Mouse (Mus musculus) gastrocnemius, adult 18-20 months (tissue): ENCODE measurements around the gene Plekha4. TPM values are rescaled to one million over a fixed set of nuclear protein-coding genes. Genes with fewer than 3 reads are reported as not detected.

ENCODE experiments used
- DNase-seq: peaks from one replicate; pipeline ENCODE4 v3.0.0; 2021; ENCODE audit warnings: low spot score
- total RNA-seq, 2 experiments: library from RNA; stranded (reverse); gene quantifications; 2 replicates each; pipeline ENCODE4 v1.2.3; 2021

The Plekha4 gene
- total RNA-seq, 2 experiments from 2014 or later = 5.2 to 5.3 TPM

- peak; percentile 93 for DNase-seq
These were observed 41.8 kb downstream of the Plekha4 start for GRCm38 (mm10) chr7:45567780-45568516.

- no peak for DNase-seq
These were observed 42.7 kb downstream of the Plekha4 start for GRCm38 (mm10) chr7:45568601-45569473.

DNA sequence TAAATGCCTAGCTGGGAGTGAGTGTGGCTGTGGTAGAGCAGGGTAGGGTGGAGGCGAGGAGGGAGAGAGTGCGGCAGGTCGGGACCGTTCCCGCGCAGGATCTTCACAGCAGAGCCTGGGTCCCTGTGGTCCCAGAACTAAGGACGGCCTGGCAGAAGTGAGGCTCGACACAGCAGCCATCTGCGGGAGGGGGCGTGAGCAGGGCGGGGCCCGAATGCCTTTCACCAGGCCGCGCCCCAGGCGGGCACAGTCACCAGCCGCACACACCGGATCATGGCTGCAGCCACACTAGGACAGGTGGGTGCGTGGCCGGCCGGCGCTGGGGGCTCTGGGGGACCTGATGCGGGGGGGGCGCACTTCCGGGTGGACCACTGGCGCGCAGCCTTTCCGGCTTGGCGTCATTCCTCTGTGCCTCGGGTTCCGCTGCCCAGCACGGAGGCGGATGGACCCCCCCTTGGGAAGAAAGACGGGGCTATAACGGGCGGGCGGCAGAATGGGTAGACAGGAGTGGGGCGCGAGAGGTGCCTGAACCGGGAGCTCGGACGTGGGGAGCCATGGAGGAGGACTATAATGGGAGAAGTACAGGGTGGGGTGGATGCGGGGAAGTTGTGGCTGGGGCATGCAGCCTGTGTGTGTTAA is 44.1 kb downstream of the Plekha4 start, which contains the start of gene Bcat2:
Gene Bcat2, plus strand, starts transcription at position 51 of the 639 bp plus-strand sequence.
- DNase-seq = peak; percentile 76

DNA sequence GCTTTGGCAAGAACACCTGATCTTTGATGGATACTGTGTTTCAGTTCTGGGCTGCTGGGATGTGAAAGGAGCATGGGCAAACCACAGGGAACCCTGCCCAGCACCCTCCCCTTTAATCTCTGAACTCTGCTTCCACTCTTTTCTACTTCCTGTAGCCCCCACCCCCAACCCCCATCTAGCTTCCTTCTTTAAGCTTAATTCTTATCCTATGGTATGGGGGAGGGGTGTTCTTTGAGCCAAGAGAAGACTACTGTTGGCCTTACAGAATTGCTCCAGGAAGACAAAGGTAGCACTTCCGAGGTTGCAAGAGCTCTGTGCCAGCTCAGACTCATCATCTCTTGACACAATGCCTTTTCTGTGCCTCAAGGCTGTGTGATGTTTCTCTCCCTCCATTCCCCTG is 45.8 kb downstream of the Plekha4 start:
- DNase-seq = no peak

- no peak for DNase-seq
These were observed 47.8 kb downstream of the Plekha4 start for GRCm38 (mm10) chr7:45573954-45574353.

GRCm38 (mm10) chr7:45574472-45575379 is 48.6 kb downstream of the Plekha4 start:
- no peak for DNase-seq

DNA sequence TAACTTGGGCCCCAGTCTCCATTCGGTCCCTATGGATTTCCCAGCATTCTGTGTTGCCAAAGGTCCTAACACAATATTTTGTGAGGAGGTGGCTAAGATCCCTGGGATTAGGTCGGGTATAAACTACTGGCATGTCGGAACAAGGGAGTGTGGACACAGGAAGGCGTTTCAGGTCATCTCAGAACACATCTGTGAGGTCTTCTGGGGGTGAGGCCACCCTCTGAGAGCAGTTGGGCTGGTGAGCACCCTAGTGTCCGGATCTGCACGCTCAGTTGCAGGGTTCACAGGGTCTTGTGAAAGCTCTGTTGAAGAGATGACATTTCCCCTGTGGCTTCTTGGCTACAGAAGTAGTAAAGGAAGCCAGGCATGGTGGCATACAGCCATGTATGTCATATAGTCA is 59.8 kb downstream of the Plekha4 start:
- DNase-seq = no peak

DNA sequence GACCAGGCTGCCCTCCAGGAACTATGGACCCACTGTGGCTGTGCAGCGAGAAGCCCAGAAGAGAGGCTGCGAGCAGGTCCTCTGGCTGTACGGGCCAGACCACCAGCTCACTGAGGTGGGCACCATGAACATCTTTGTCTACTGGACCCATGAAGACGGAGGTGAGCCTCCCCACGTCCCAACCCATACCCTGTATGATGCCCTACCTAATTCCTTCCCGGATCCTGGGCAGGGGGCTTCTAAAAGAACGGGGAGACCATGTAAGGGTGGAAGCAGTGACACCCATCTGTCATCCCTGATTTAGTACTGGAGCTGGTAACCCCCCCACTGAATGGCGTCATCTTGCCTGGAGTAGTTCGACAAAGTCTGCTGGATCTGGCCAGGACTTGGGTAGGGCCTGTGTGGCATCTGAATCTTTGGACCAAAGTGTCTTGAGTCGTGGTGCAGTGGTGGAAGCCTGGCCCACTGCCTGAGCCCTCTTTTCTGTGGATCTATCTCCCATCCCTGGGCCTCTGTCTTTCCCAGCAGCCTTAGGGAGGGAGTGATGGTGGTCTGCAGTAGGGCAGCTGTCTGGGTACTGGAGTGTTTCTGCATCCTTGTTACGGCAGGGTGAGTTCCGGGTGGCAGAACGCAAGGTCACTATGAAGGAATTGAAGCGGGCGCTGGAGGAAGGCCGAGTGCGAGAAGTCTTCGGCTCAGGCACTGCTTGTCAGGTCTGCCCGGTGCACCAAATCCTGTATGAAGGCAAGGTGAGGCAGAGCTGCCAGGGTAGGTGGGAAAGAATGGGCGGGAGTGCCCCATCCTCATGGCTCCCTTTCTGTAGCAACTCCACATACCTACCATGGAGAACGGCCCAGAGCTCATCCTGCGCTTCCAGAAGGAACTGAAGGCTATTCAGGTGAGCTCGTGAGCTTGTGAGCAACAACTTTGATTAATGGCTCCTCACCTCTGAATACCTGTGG is 61.8 kb downstream of the Plekha4 start:
- DNase-seq = no peak

DNA sequence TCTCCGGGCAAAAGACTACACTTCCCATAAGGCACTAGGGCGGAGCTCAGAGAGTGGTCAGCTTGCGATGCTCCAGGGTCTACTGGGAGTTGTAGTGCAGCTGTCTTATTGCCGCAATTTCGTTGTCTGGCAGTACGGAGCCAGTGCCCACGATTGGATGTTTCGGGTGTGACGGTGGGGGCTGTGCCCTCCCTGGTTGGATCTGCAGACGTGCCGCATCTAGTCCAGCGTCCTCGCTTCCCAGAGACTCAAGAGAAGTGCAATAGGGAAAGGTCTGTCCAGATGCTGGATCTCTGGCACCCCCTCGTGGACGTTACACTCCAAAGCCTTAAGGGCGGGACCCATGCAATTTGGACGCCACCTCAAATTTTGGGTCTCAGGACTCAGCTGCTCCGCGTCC is 63.0 kb downstream of the Plekha4 start:
- DNase-seq = peak; percentile 97

GRCm38 (mm10) chr7:45589898-45590297 is 63.8 kb downstream of the Plekha4 start:
- DNase-seq = no peak

- no peak for DNase-seq
These were observed 64.7 kb downstream of the Plekha4 start for GRCm38 (mm10) chr7:45590874-45591273.

DNA sequence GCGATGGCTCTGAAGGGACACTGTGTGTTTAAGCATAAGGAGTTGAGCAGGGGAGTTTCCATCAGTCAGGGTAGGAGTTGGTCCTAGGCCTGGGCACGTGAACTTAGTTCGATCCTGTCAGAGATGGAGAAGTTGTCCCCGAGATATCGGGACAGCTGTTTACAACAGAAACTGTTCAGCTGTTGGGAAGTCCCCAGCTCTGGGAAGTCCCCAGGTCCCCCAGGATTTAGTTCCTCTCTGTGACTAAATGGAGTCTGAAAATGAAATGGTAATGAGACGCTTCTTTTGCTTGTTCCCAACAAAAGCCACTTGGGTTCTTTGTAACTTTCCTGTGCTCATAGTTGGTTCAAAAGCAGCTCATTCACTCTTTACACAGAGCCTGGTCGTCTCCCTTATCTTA is 65.8 kb downstream of the Plekha4 start:
- DNase-seq = no peak

DNA sequence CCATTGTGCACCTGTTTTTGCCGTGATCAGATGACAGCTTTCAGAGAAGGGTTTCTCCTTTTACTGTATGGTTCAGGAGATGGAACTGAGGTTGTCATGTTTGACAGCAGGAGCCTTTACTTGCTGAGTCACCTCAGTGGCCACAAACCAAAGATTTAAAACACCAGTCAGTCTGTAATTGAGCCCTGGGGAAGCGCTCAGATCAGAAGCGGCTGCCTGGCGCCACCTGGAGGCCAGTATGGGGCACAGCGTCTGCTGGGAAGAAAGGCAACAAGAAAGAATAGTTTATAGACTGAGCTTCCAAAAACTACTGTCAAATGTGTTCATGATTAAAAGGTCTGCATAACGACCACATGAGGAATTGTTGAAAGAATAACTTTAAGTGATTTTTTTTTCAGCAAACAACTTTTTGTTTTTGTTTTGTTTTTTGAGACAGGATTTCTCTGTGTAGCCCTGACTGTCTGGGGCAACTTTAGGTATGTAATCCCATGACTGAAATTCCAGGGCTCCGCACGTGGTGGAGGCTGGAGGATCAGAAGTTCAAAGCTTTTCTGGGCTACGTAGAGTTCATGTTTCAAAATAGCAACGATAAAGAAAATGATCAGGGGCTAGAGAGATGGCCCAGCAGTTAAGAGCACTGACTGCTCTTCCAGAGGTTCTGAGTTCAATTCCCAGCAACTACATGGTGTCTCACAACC is 67.1 kb downstream of the Plekha4 start:
- DNase-seq = peak; percentile 86

DNA sequence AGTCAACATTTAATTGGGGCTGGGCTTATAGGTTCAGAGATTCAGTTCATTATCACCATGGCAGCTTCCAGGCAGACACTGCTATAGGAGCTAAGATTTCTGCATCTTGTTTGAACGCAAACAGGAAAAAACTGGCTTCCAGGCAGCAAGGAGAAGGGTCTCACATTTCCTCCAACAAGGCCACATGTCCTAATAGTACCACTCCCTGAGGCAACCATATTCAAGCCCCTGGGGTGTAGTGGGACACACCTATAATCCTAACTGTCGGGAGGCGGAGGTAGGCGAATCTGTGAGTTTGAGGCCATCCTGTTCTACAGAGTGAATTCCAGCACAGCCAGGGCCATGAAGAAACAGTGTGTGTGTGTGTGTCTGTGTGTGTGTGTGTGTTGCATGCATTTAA is 69.0 kb downstream of the Plekha4 start:
- no peak for DNase-seq

DNA sequence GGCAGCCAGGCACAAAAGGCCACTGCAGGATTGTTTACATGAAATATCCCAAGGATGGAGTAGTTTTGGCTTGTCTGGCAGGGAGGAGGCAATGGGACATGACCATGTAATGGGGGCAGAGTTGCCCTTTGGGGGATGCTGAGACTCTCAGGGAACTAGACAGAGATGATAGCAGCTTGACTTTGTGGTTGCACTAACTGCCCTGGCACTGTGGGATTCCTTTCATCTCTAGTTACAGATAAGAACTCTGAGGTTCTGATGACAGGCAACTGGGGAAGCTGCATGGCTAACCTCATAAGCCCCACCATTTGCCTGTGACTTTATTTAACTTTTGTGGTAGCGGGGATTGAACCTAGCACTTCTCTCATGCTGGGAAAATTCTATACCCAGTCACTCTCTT is 70.0 kb downstream of the Plekha4 start:
- DNase-seq = no peak

DNA sequence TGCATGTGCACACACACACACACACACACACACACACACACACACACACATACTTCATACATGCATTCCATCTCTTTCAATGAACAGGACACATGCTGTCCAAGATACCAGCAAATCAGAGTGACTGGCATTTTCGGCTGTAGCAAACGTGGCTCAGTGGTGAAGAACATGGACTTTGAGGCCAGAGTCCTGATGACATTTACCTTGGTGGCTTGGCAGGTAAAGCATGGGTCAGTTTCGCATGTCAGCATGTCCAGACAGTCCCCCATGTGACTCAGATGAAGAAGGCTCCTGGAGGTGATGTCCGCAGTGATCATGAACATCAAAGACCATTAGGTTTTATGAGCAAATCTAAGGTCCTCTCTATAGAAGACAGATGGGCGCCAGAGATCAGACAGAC is 70.9 kb downstream of the Plekha4 start:
- no peak for DNase-seq

GRCm38 (mm10) chr7:45597527-45597926 is 71.4 kb downstream of the Plekha4 start:
- no peak for DNase-seq

GRCm38 (mm10) chr7:45598960-45599879 is 73.1 kb downstream of the Plekha4 start:
- DNase-seq = no peak
